Mouse (Mus musculus): ENCODE data around the gene 4931414P19Rik.

The 4931414P19Rik gene

GRCm38 (mm10) chr14:54583681-54584338 is 22.0 kb downstream of the 4931414P19Rik start:
- DNase-seq (ENCODE audit: low read depth, low spot score): peak; percentile 51

- no peak for DNase-seq (ENCODE audit: low read depth, low spot score)
Measured at GRCm38 (mm10) chr14:54582536-54582935, 23.3 kb downstream of the 4931414P19Rik start.

DNA sequence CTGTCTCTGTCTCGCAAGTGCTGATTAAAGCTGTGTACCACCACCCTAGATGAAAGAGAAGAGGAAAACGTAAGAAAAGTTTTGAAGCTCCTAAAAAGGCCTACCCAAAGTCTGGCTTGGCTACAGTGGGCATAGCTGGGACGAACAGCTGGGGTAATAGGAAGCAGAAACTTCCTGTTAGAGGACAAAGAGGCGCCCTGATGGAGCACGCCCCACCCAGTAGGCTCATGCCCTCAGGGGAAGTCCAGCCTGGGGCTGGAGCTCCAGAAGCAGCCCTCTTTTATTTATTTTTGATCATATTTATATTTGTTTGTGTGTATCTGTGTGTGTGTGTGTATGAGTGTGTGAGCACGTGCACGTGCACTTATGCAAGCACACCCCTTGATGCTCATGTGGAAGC is 26.2 kb downstream of the 4931414P19Rik start:
- DNase-seq (ENCODE audit: low read depth, low spot score): no peak

GRCm38 (mm10) chr14:54578063-54578462 is 27.7 kb downstream of the 4931414P19Rik start:
- DNase-seq (ENCODE audit: low read depth, low spot score): peak; percentile 85

GRCm38 (mm10) chr14:54577089-54577982 is 28.5 kb downstream of the 4931414P19Rik start, which contains the start of gene Ajuba:
TSS of gene Ajuba (minus strand) at chr14:54577558.
- peak; percentile 84 for DNase-seq (ENCODE audit: low read depth, low spot score)

- peak; percentile 21 for DNase-seq (ENCODE audit: low read depth, low spot score)
Measured at GRCm38 (mm10) chr14:54576241-54577088, 29.3 kb downstream of the 4931414P19Rik start.

DNA sequence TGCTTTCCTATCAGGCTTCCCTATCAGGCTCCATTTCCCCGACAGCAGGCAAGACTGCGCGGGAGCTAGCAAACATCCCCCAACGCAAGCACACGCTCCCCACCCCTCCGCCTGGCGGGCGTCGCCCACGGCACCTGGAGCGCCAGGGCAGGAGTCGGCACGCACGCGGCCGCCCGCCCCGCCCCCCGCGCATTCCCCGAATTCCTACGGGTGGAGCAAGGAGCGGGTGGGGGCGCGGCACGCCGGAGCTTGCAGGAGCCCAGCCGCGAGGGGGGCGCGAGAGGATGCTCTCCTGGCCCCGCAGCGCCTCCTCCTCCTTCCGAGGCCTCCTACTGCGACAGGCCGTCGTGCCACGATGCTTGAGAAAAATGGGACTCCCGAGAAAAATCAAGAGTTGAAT is 30.2 kb downstream of the 4931414P19Rik start:
- DNase-seq (ENCODE audit: low read depth, low spot score): peak; percentile 66

GRCm38 (mm10) chr14:54575031-54575430 is 30.8 kb downstream of the 4931414P19Rik start:
- peak; percentile 22 for DNase-seq (ENCODE audit: low read depth, low spot score)

GRCm38 (mm10) chr14:54574253-54574652 is 31.5 kb downstream of the 4931414P19Rik start:
- peak; percentile 27 for DNase-seq (ENCODE audit: low read depth, low spot score)

GRCm38 (mm10) chr14:54572790-54573736 is 32.7 kb downstream of the 4931414P19Rik start:
- DNase-seq (ENCODE audit: low read depth, low spot score): peak; percentile 91

DNA sequence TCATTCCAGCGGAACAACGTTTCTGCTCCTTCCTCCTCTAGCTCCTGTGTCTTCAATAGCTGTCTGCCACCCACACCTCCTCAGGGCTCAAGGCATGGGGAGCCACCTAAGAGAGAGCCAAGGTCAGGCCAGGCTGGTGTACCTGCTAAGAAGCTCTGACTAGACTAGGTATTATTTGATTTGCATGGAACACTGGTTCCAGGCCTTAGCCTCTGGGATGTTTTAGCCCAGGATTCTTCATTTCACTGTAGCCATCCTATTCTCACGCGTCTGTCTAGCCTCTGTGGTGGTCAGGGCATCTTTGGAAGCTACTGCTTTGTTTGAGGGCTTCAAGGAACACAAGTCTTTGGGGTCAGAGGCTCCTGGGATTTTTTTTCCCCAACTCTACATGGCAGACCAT is 33.7 kb downstream of the 4931414P19Rik start:
- no peak for DNase-seq (ENCODE audit: low read depth, low spot score)

DNA sequence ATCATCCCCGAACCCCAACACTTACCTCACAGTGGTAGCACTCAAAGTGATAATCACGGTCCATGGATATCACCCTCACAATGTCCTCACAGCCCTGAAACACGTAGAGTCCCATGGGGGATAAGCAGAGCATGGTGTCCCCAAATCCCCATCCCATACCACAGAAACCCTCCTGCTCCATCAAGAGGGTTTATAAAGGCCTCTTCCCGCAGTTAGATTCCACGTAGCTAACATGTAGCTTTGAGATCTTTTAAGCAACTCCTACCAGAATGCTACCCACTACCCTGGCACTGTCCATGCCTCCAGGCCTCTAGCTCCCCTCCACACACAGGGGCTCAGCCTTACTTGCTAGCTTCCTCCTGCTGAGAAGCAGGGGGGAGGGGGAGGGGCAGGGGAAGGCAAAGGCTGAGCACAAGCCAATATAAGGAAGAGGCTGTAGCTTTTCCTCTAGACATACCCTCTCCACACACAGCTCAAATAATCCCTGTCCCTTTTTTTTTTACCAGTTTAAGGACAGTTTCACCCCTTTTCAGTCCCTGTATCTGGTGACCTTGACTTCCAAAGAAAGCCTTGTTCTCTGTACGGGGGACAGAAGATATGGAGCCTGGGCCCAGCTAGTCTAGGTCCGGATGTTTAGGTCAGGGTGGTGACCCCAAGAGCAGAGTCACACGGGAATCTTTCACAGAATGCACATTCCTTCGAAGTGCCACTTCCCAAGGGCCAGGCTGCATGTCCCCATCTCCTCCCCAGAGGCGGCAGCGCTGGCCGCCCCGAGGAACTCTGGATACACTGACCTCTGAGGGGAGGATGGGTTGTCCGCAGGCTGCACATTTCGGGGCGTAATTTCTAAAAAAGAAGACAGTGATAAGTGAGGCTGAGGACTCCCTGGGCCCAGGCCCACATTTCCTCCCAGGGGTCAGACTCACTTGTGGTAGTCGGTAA is 36.1 kb downstream of the 4931414P19Rik start:
- no peak for DNase-seq (ENCODE audit: low read depth, low spot score)

GRCm38 (mm10) chr14:54568694-54569414 is 36.9 kb downstream of the 4931414P19Rik start:
- DNase-seq (ENCODE audit: low read depth, low spot score): peak; percentile 84

- DNase-seq (ENCODE audit: low read depth, low spot score): no peak
Measured at GRCm38 (mm10) chr14:54560527-54561242, 45.1 kb downstream of the 4931414P19Rik start.

- no peak for DNase-seq (ENCODE audit: low read depth, low spot score)
Measured at GRCm38 (mm10) chr14:54557330-54557729, 48.5 kb downstream of the 4931414P19Rik start.

- peak; percentile 83 for DNase-seq (ENCODE audit: low read depth, low spot score)
Measured at GRCm38 (mm10) chr14:54553975-54554769, 51.6 kb downstream of the 4931414P19Rik start, which contains the start of gene Haus4. TSS of gene Haus4 (minus strand) at chr14:54554616.

GRCm38 (mm10) chr14:54553454-54553974 is 52.3 kb downstream of the 4931414P19Rik start:
- peak; percentile 56 for DNase-seq (ENCODE audit: low read depth, low spot score)
